Mouse (Mus musculus) lung, adult 2 months (tissue): ENCODE measurements at regions not wholly inside any gene's neighbourhood (a gene's known extent, or its start where the extent isn't known, plus 50 kb on each side); places are given as distances from the start of the nearest gene placed in this dataset.

ENCODE experiments used
- DNase-seq: peaks from one replicate; pipeline ENCODE4 v3.0.0; 2022
- H3K4me1 ChIP-seq: fragments of 200-500 bp; 2 replicates; pipeline ENCODE4 v1.6.1; 2011; ENCODE audit warnings: low read length; ENCODE audit not compliant: control insufficient read depth, insufficient read depth
- H3K4me3 ChIP-seq: fragments of 200-500 bp; replicated peaks from 2 replicates; pipeline ENCODE3; 2011; ENCODE audit warnings: low read depth, mild to moderate bottlenecking, control low read depth, low read length; ENCODE audit errors: extremely low read depth
- CTCF ChIP-seq: fragments of 200-500 bp; IDR thresholded peaks from 2 replicates; pipeline ENCODE4 v1.5.1; 2011; ENCODE audit warnings: mild to moderate bottlenecking, low read length, control low read depth; ENCODE audit not compliant: insufficient read depth
- POLR2A ChIP-seq: fragments of 200-500 bp; IDR thresholded peaks from 2 replicates; pipeline ENCODE4 v1.6.1; 2011; ENCODE audit warnings: low read depth, mild to moderate bottlenecking, control low read depth, low read length, borderline replicate concordance; ENCODE audit errors: extremely low read depth
- WGBS: fragments of 180-500 bp; shearing (Covaris S2); methylation state at CpG from one replicate; pipeline ENCODE4 v1.1.7; 2018; 5-methylcytosine and 5-hydroxymethylcytosine counted together

GRCm38 (mm10) chr11:71929716-71930488 lies 107.4 kb downstream of the Aipl1 start:
- DNase-seq, result no peak
- Histone ChIP-seq H3K4me3 (no peak overlapping the region), H3K4me1 (no peaks in the 10 kb centered on the region)
- 69% methylated on average over 7 of the region's 7 CpGs for WGBS
- TF ChIP-seq CTCF (no peak), POLR2A (no peak)

GRCm38 (mm10) chr11:71914665-71915064 lies 122.6 kb downstream of the Aipl1 start:
- Histone ChIP-seq H3K4me3 (no peak overlapping the region), H3K4me1 (no peaks in the 10 kb centered on the region)
- WGBS, result 56% methylated on average over 5 of the region's 5 CpGs
- no peak for DNase-seq
- no peak for TF ChIP-seq POLR2A
- no peak for TF ChIP-seq CTCF

GRCm38 (mm10) chr11:71912626-71913025 lies 124.7 kb downstream of the Aipl1 start:
- Histone ChIP-seq H3K4me1 (no peaks in the 10 kb centered on the region), H3K4me3 (no peak overlapping the region)
- no peak for DNase-seq
- WGBS, result 86% methylated on average over 5 of the region's 5 CpGs
- TF ChIP-seq POLR2A, result no peak
- TF ChIP-seq CTCF, result no peak

- TF ChIP-seq POLR2A (no peak), CTCF (no peak)
These were observed 126.0 kb downstream of the Aipl1 start for GRCm38 (mm10) chr11:71911284-71911683.

GRCm38 (mm10) chr11:71908616-71909015 lies 128.7 kb downstream of the Aipl1 start:
- Histone ChIP-seq H3K4me1 (no peaks in the 10 kb centered on the region), H3K4me3 (no peak overlapping the region)
- 31% methylated on average over 7 of the region's 7 CpGs for WGBS
- no peak for DNase-seq
- TF ChIP-seq POLR2A (no peak), CTCF (no peak)

More at GRCm38 (mm10) chr11:71911284-71911683, 126.0 kb downstream of the Aipl1 start:
- Histone ChIP-seq H3K4me3 (no peak overlapping the region), H3K4me1 (no peaks in the 10 kb centered on the region)
- 80% methylated on average over 5 of the region's 5 CpGs for WGBS
- no peak for DNase-seq

- DNase-seq, result no peak
- WGBS, result 25% methylated on average over 2 of the region's 2 CpGs
- no peak for TF ChIP-seq CTCF
- TF ChIP-seq POLR2A, result no peak
- no peaks in the 10 kb centered on the region for H3K4me1 ChIP-seq
- no peak overlapping the region for H3K4me3 ChIP-seq
These were observed 134.3 kb downstream of the Aipl1 start for GRCm38 (mm10) chr11:71903020-71903410.

GRCm38 (mm10) chr11:71902304-71903019 lies 134.8 kb downstream of the Aipl1 start:
- 47% methylated on average over 10 of the region's 10 CpGs for WGBS
- Histone ChIP-seq H3K4me3 (no peak overlapping the region), H3K4me1 (no peaks in the 10 kb centered on the region)
- no peak for DNase-seq
- TF ChIP-seq POLR2A (no peak), CTCF (no peak)

GRCm38 (mm10) chr11:71900816-71901215 lies 136.5 kb downstream of the Aipl1 start:
- Histone ChIP-seq H3K4me1 (no peaks in the 10 kb centered on the region), H3K4me3 (no peak overlapping the region)
- no peak for DNase-seq
- TF ChIP-seq POLR2A (no peak), CTCF (no peak)

GRCm38 (mm10) chr11:71897551-71897950 lies 139.8 kb downstream of the Aipl1 start:
- WGBS, result 46% methylated on average over 2 of the region's 2 CpGs

GRCm38 (mm10) chr11:71897141-71897540 lies 140.2 kb downstream of the Aipl1 start:
- H3K4me1 ChIP-seq, result no peaks in the 10 kb centered on the region
- no peak overlapping the region for H3K4me3 ChIP-seq
- DNase-seq, result no peak
- TF ChIP-seq POLR2A, result no peak
- TF ChIP-seq CTCF, result no peak
- WGBS, result 50% methylated on average over 3 of the region's 3 CpGs

More at GRCm38 (mm10) chr11:71897551-71897950, 139.8 kb downstream of the Aipl1 start:
- Histone ChIP-seq H3K4me1 (no peaks in the 10 kb centered on the region), H3K4me3 (no peak overlapping the region)
- DNase-seq, result no peak
- TF ChIP-seq CTCF, result no peak
- no peak for TF ChIP-seq POLR2A
